Mouse (Mus musculus) neutrophil, adult 5-6 weeks (primary cell): ENCODE measurements around the gene Fam199x. TPM values are rescaled to one million over a fixed set of nuclear protein-coding genes. Genes with fewer than 3 reads are reported as not detected.

Experiments used
- ATAC-seq: fragments of 151-379, 151-347 bp; 2 replicates; pipeline ENCODE4 v1.8.0; 2017; ENCODE audit warnings: mild to moderate bottlenecking, moderate TSS enrichment; ENCODE audit not compliant: insufficient number of reproducible peaks, poor library complexity, low FRiP score, severe bottlenecking; ENCODE audit errors: extremely low read depth
- total RNA-seq: library from RNA; stranded (forward); fragments of 200-1000 nt; gene quantifications from 2 replicates; pipeline ENCODE4 v1.2.3, GENCODE M21; 2017

Gene Fam199x
- total RNA-seq, result 12.6 and 13.1 TPM in 2 replicates

- peak; percentile 100 for ATAC-seq
These were observed at the start of gene Fam199x for GRCm38 (mm10) chrX:137049425-137050225. Fam199x (plus strand) TSS chrX:137049594.

- peak; percentile 81; the same call in 1 of the 2 replicates for ATAC-seq
These were observed 34.2 kb upstream of the Fam199x start for GRCm38 (mm10) chrX:137015099-137015709.

- no peak for ATAC-seq
These were observed 31.7 kb upstream of the Fam199x start for GRCm38 (mm10) chrX:137017668-137018067.

- peak; percentile 66; the same call in 1 of the 2 replicates for ATAC-seq
These were observed 30.1 kb upstream of the Fam199x start for GRCm38 (mm10) chrX:137019310-137019709.

- ATAC-seq, result no peak
These were observed 18.5 kb upstream of the Fam199x start for GRCm38 (mm10) chrX:137030916-137031315.

GRCm38 (mm10) chrX:137031726-137032125 is 17.7 kb upstream of the Fam199x start:
- ATAC-seq, result no peak

GRCm38 (mm10) chrX:137034322-137034721 is 15.1 kb upstream of the Fam199x start:
- ATAC-seq, result no peak

GRCm38 (mm10) chrX:137037470-137037999 is 11.9 kb upstream of the Fam199x start:
- ATAC-seq, result no peak

- peak; percentile 98 for ATAC-seq
These were observed 11.4 kb upstream of the Fam199x start, which contains the start of gene Slc25a53 for GRCm38 (mm10) chrX:137038000-137038483. Slc25a53 (minus strand) TSS chrX:137038302.

- no peak for ATAC-seq
These were observed 10.9 kb upstream of the Fam199x start for GRCm38 (mm10) chrX:137038502-137038901.

- ATAC-seq, result no peak
These were observed 352 bp upstream of the Fam199x start for GRCm38 (mm10) chrX:137049060-137049424.

GRCm38 (mm10) chrX:137063202-137063601 is 13.8 kb downstream of the Fam199x start:
- no peak for ATAC-seq

GRCm38 (mm10) chrX:137104531-137104930 is 55.1 kb downstream of the Fam199x start:
- ATAC-seq, result no peak

GRCm38 (mm10) chrX:137106498-137106897 is 57.1 kb downstream of the Fam199x start:
- ATAC-seq, result no peak

- no peak for ATAC-seq
These were observed 68.8 kb downstream of the Fam199x start for GRCm38 (mm10) chrX:137118097-137118746.

GRCm38 (mm10) chrX:137119675-137120423 is 70.5 kb downstream of the Fam199x start:
- no peak for ATAC-seq

- no peak for ATAC-seq
These were observed 72.3 kb downstream of the Fam199x start, which contains the start of gene Esx1 for GRCm38 (mm10) chrX:137121718-137122117. Esx1 (minus strand) TSS chrX:137122083.

GRCm38 (mm10) chrX:137127542-137127941 is 78.1 kb downstream of the Fam199x start:
- no peak for ATAC-seq
